Mouse (Mus musculus) heart, adult 2 months (tissue): Measurements from ENCODE around the gene Slc39a11.

ENCODE experiments used
- CTCF ChIP-seq: fragments of 200-600 bp; IDR thresholded peaks from 2 replicates; pipeline ENCODE4 v1.8.1; 2022; ENCODE audit warnings: antibody characterized with exemption, mild to moderate bottlenecking, moderate library complexity
- POLR2A ChIP-seq: fragments of 200-500 bp; IDR thresholded peaks from 2 replicates; pipeline ENCODE4 v1.6.1; 2011; ENCODE audit warnings: mild to moderate bottlenecking, low read depth, low read length, control low read depth; ENCODE audit not compliant: insufficient read depth

GRCm38 (mm10) chr11:113360049-113360835, 289.6 kb downstream of the Slc39a11 start:
- TF ChIP-seq CTCF (no peak), POLR2A (no peak)
